Mouse (Mus musculus) spleen, adult 2 months (tissue): ENCODE data around the gene Ing3.

Experiments used
- CTCF ChIP-seq: fragments of 200-500 bp; IDR thresholded peaks from 2 replicates; pipeline ENCODE4 v1.5.1; 2011; ENCODE audit warnings: mild to moderate bottlenecking, inconsistent platforms; ENCODE audit not compliant: insufficient read depth, insufficient read length, insufficient replicate concordance; ENCODE audit errors: extremely low read depth
- POLR2A ChIP-seq: fragments of 200-500 bp; IDR thresholded peaks from 2 replicates; pipeline ENCODE4 v1.6.1; 2011; ENCODE audit warnings: low read depth, low read length, inconsistent platforms

DNA sequence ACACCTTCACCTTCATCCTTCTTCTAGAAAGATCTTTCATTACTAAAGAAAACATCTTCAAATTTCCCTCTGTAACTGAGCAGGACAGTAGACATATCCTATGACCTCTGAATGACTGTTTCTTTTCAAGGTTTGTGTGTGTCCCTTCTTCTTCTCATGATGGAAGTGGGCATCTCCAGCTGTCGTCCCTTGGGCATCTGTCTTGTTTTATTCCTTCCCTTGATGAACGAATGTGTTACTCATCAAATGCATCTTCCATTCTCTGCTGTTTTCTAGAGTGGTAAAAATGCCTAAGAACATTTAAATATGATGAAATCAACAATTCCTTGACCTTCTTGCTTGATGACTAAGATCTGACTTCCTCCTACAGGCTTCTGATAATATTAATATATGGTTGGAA lies 43.7 kb downstream of the Ing3 start:
- TF ChIP-seq CTCF, result no peak
- TF ChIP-seq POLR2A, result no peak
